Mouse (Mus musculus) CH12.LX (cell line): Measurements from ENCODE around the gene Tmem97. TPM values are rescaled to one million over a fixed set of nuclear protein-coding genes. Genes with fewer than 3 reads are reported as not detected.

Experiments used
- DNase-seq: peaks from one replicate; pipeline ENCODE4 v3.0.0-alpha.2; 2013; ENCODE audit errors: extremely low read depth
- H3K27ac ChIP-seq: 2 replicates; pipeline ENCODE4 v1.5.1; 2012; ENCODE audit warnings: low read depth, mild to moderate bottlenecking, control low read depth, moderate library complexity; ENCODE audit not compliant: insufficient read depth
- H3K27me3 ChIP-seq: replicated peaks from 2 replicates; pipeline ENCODE3; 2012; ENCODE audit warnings: inconsistent platforms
- H3K36me3 ChIP-seq, 2 experiments: replicated peaks in 1 of 2; 2 replicates each; pipeline versions ENCODE3 to v1.6.1; 2012; ENCODE audit warnings: inconsistent platforms in 1 of 2, low read length in 1 of 2, mild to moderate bottlenecking in 1 of 2, mixed read lengths in 1 of 2, moderate library complexity in 1 of 2; ENCODE audit not compliant: control insufficient read depth in 1 of 2, insufficient read depth in 1 of 2
- H3K4me1 ChIP-seq, 2 experiments: 2 replicates each; pipeline ENCODE4 v1.6.1; 2012; ENCODE audit warnings: inconsistent platforms in 1 of 2, moderate library complexity in 1 of 2; ENCODE audit not compliant: insufficient read depth in 2 of 2, control insufficient read depth in 1 of 2
- H3K4me2 ChIP-seq: 2 replicates; pipeline ENCODE4 v1.6.1; 2012; ENCODE audit warnings: low read depth, mild to moderate bottlenecking, control low read depth; ENCODE audit not compliant: poor library complexity, insufficient read depth, severe bottlenecking
- H3K4me3 ChIP-seq, 3 experiments: fragments of 150-350 bp in 1 of 3; sonication (generic) in 1 of 3; replicated peaks in 1 of 3; 2 replicates each; pipeline versions ENCODE3 to v1.5.1; 2011 to 2012; ENCODE audit warnings: low read depth in 2 of 3, low read length in 2 of 3, mild to moderate bottlenecking in 2 of 3, moderate library complexity in 2 of 3, control low read depth in 1 of 3, improper control_type of control experiment in 1 of 3, inconsistent platforms in 1 of 3, mixed read lengths in 1 of 3; ENCODE audit not compliant: poor library complexity in 1 of 3
- H3K79me2 ChIP-seq: replicated peaks from 2 replicates; pipeline ENCODE4 v1.6.1; 2012; ENCODE audit warnings: mild to moderate bottlenecking, moderate library complexity; ENCODE audit not compliant: control insufficient read depth, poor library complexity, insufficient read depth, severe bottlenecking; ENCODE audit errors: extremely low read depth
- H3K9ac ChIP-seq: 2 replicates; pipeline ENCODE4 v1.6.1; 2012; ENCODE audit warnings: low read depth, mild to moderate bottlenecking, control low read depth, moderate library complexity; ENCODE audit not compliant: insufficient read depth
- H3K9me3 ChIP-seq: replicated peaks from 2 replicates; pipeline ENCODE3; 2012; ENCODE audit warnings: low read length, inconsistent platforms, mixed read lengths
- BHLHE40 ChIP-seq: IDR thresholded peaks from 2 replicates; pipeline ENCODE4 v1.6.1; 2011; ENCODE audit warnings: mild to moderate bottlenecking, low read depth, low read length, improper control_type of control experiment
- CHD1 ChIP-seq: IDR thresholded peaks from 2 replicates; pipeline ENCODE4 v1.6.1; 2012; ENCODE audit warnings: low read depth, low read length, improper control_type of control experiment, inconsistent platforms
- E2F4 ChIP-seq: IDR thresholded peaks from 2 replicates; pipeline ENCODE4 v1.6.1; 2011; ENCODE audit warnings: low read depth, low read length, improper control_type of control experiment; ENCODE audit not compliant: insufficient replicate concordance
- ELF1 ChIP-seq: IDR thresholded peaks from 2 replicates; pipeline ENCODE4 v1.6.1; 2014; ENCODE audit warnings: low read depth, mild to moderate bottlenecking, inconsistent platforms, low read length, improper control_type of control experiment
- ETS1 ChIP-seq: conservative IDR thresholded peaks from 2 replicates; pipeline ENCODE4 v1.6.1; 2012; ENCODE audit warnings: low read depth, mild to moderate bottlenecking, inconsistent platforms, low read length, improper control_type of control experiment, moderate library complexity
- IRF4 ChIP-seq: IDR thresholded peaks from 2 replicates; pipeline ENCODE4 v1.6.1; 2014; ENCODE audit warnings: low read depth, mild to moderate bottlenecking, inconsistent platforms, low read length, improper control_type of control experiment
- MAFK ChIP-seq: IDR thresholded peaks from 2 replicates; pipeline ENCODE4 v1.6.1; 2011; ENCODE audit warnings: low read length, improper control_type of control experiment; ENCODE audit not compliant: insufficient replicate concordance
- MAZ ChIP-seq: IDR thresholded peaks from 2 replicates; pipeline ENCODE4 v1.6.1; 2012; ENCODE audit warnings: low read depth, mild to moderate bottlenecking, inconsistent platforms, low read length, improper control_type of control experiment, moderate library complexity
- MYC ChIP-seq: IDR thresholded peaks from 2 replicates; pipeline ENCODE4 v1.6.1; 2011; ENCODE audit warnings: low read depth, mild to moderate bottlenecking, improper control_type of control experiment, low read length
- RAD21 ChIP-seq: IDR thresholded peaks from 2 replicates; pipeline ENCODE4 v1.6.1; 2011; ENCODE audit warnings: low read depth, mild to moderate bottlenecking, low read length, improper control_type of control experiment, moderate library complexity
- SIN3A ChIP-seq: IDR thresholded peaks from 2 replicates; pipeline ENCODE4 v1.6.1; 2012; ENCODE audit warnings: low read length, improper control_type of control experiment, inconsistent platforms
- SMC3 ChIP-seq: IDR thresholded peaks from 2 replicates; pipeline ENCODE4 v1.6.1; 2011; ENCODE audit warnings: low read depth, low read length, improper control_type of control experiment
- ZMIZ1 ChIP-seq: IDR thresholded peaks from 2 replicates; pipeline ENCODE4 v1.6.1; 2012; ENCODE audit warnings: low read depth, mild to moderate bottlenecking, inconsistent platforms, low read length, improper control_type of control experiment
- ZNF384 ChIP-seq: IDR thresholded peaks from 2 replicates; pipeline ENCODE4 v1.6.1; 2012; ENCODE audit warnings: low read depth, low read length, improper control_type of control experiment, inconsistent platforms
- dilution Hi-C: fragments of 300-500 bp; cut with MboI; formaldehyde crosslinking; loops from 2 replicates; pipeline ENCODE4 v1.14.3; 2020; ENCODE audit warnings: low sequenced_read_pairs; ENCODE audit not compliant: extremely low pct_unique_long_range_greater_than_20kb, extremely low pct_ligation_motif_present
- in situ Hi-C: fragments of 300-500 bp; cut with MboI; formaldehyde crosslinking; loops from 3 replicates; pipeline ENCODE4 v1.14.3; 2019; ENCODE audit warnings: low sequenced_read_pairs, low pct_ligation_motif_present, low pct_unique_long_range_greater_than_20kb, mixed read lengths
- polyA plus RNA-seq: library from polyadenylated mRNA; unstranded; fragments of >175 nt; gene quantifications from 2 replicates; pipeline ENCODE4 v1.2.1, GENCODE M21; 2012; ENCODE audit warnings: low read depth; ENCODE audit not compliant: insufficient read length
- total RNA-seq, 2 experiments: library from RNA; depleted of rRNA; stranded (reverse); fragments of 300-350 nt in 1 of 2; fragments of >200 nt in 1 of 2; gene quantifications; 2 replicates each; pipeline ENCODE4 v1.2.3; 2012 to 2014

Gene Tmem97
- total and polyA plus RNA-seq, 3 experiments: 213 to 347 (median 268) TPM

DNA sequence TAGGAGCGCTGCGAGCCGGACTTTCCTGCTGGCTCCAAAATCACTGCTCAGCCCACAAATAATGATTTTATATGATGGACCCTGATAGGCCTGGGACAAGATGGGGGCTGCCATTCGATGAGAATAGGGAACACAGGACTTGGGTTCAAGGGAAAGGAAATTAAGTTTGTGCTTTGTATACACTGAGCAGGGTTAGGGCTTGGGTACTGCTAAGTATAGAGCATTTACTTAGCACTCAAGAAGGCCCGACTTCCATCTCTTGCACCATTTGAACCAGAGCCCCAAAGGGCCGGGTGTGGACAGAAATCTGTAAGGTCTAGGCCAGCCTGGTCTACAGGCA, 452 bp upstream of the Tmem97 start:
- TF ChIP-seq MAZ: 0 out of 2 replicates have a peak, but pooled peaks have one; percentile 5
- no peak for TF ChIP-seq E2F4
- no peak for TF ChIP-seq ELF1
- TF ChIP-seq, all 38 proteins: peak for 1
- Histone ChIP-seq H3K4me3 (peak overlapping the region in 2 of 3 experiments; percentile 35 to 60), H3K27me3 (no peaks in the 10 kb centered on the region), H3K79me2 (peaks cover 42% of the 10 kb centered on the region), H3K36me3 (peaks cover 0 to 10% of the 10 kb centered on the region in 2 experiments), H3K4me2 (peak overlapping the region; percentile 75), H3K27ac (no peak overlapping the region), H3K9ac (peak overlapping the region; percentile 61), H3K4me1 (peaks cover 4 to 30% of the 10 kb centered on the region in 2 experiments; a peak in 3 of 4 replicates), H3K9me3 (peaks cover 14% of the 10 kb centered on the region)
- dilution Hi-C loops (no loop called here), in situ Hi-C loops (loop anchor here (25.0 kb wide), 1 partner anchor 661 kb away; no protein-coding TSS in a partner anchor)
- peak; percentile 33 for DNase-seq

DNA sequence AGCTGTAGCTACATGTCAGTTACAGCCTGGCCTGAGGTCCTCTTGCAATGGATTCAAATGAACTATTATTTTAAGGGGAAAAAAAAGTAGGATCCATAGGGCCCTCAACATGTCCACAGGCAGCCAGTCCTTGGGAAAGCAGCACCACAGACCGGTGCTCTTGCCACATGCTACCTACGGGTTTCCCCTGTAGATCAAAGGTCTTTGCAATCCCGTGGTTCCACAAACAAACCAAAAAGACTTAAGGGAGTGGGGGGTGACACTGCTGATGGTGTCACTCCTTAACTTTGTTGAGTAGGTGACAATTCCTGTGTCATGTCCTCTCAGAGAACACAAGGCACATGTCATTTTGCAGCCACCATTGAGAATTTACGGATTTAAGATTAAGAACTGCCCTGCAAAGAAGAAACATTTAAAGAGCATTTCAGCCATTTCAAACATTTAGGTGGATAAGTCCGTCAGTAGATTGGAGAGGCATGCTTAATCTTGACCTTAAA, 1.0 kb downstream of the Tmem97 start:
- DNase-seq: no peak
- H3K9ac ChIP-seq: peak overlapping the region; percentile 58
- in situ Hi-C loops (no loop called here), dilution Hi-C loops (no loop called here)
- peaks cover 55% of the 10 kb centered on the region for H3K79me2 ChIP-seq
- peaks cover 10 to 45% of the 10 kb centered on the region in 2 experiments for H3K4me1 ChIP-seq
- no peaks in the 10 kb centered on the region for H3K27me3 ChIP-seq
- no peak for TF ChIP-seq SMC3
- TF ChIP-seq IRF4: no peak
- 0 out of 2 replicates have a peak, but pooled peaks have one; percentile 5 for TF ChIP-seq E2F4
- TF ChIP-seq ZNF384: no peak
- no peak for TF ChIP-seq ETS1
- 0 out of 2 replicates have a peak, but pooled peaks have one; percentile 9 for TF ChIP-seq MYC
- no peak for TF ChIP-seq MAFK
- TF ChIP-seq CHD1: 0 out of 2 replicates have a peak, but pooled peaks have one; percentile 6
- peaks cover 14% of the 10 kb centered on the region for H3K9me3 ChIP-seq
- H3K4me3 ChIP-seq: peak overlapping the region; percentile 60 to 86 (median 83)
- peak overlapping the region; percentile 94 for H3K4me2 ChIP-seq
- no peak overlapping the region for H3K27ac ChIP-seq
- peaks cover 3 to 24% of the 10 kb centered on the region in 2 experiments for H3K36me3 ChIP-seq

DNA sequence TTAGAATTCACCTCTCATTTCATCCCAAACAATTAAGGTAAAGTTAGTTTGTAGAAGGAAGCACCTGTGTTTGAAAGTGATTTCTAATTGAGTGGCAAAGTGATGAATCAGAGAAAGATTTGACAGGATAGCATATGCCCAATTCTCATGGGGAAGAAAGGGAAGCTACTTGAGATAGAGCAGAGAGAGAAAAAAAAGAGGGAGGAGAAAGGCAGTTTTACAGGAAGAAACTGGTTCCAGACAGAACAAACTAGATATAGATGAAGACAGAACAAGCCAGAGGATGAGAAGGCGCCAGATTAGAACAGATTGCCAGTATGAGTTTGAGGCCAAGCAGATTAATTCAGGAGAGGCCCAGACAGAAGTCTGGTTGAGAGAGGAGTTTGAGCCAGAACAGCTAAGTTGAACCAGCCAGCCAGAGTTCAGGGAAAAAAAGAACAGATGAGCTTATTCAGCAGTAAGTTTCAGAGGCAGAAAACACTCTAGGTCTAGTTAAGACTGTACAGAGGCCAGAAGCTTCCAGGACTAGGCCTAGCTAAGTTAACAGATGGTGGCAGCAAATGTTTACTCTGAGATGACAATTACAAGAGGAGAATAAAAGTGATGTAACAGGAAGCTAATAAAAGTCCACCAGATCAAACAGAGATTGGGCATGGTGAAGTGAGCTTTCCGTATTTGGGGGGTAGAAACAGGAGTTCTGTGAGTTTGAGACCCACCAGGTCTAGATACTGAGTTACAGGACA, 2.7 kb downstream of the Tmem97 start:
- H3K27me3 ChIP-seq: no peaks in the 10 kb centered on the region
- H3K9me3 ChIP-seq: peaks cover 9% of the 10 kb centered on the region
- peaks cover 10 to 52% of the 10 kb centered on the region in 2 experiments for H3K4me1 ChIP-seq
- in situ Hi-C loops (no loop called here), dilution Hi-C loops (no loop called here)
- no peak for DNase-seq
- peaks cover 72% of the 10 kb centered on the region for H3K79me2 ChIP-seq
- H3K4me3 ChIP-seq: peak overlapping the region in 1 of 3 experiments; percentile 60
- H3K36me3 ChIP-seq: peaks cover 13 to 39% of the 10 kb centered on the region in 2 experiments
- H3K9ac ChIP-seq: peak overlapping the region; percentile 58
- peak overlapping the region; percentile 94 for H3K4me2 ChIP-seq
- H3K27ac ChIP-seq: peak overlapping the region; percentile 5; the same call in 1 of the 2 replicates
- TF ChIP-seq SMC3 (no peak), RAD21 (no peak), MAFK (0 out of 2 replicates have a peak, but pooled peaks have one; percentile 12), SIN3A (no peak), BHLHE40 (no peak), ELF1 (no peak), ETS1 (no peak), IRF4 (no peak), ZMIZ1 (0 out of 2 replicates have a peak, but pooled peaks have one; percentile 28), MYC (0 out of 2 replicates have a peak, but pooled peaks have one; percentile 22)
- TF ChIP-seq, all 38 proteins: peak for 3
